Mouse (Mus musculus): Measurements from ENCODE around the gene Fsd2.

DNA sequence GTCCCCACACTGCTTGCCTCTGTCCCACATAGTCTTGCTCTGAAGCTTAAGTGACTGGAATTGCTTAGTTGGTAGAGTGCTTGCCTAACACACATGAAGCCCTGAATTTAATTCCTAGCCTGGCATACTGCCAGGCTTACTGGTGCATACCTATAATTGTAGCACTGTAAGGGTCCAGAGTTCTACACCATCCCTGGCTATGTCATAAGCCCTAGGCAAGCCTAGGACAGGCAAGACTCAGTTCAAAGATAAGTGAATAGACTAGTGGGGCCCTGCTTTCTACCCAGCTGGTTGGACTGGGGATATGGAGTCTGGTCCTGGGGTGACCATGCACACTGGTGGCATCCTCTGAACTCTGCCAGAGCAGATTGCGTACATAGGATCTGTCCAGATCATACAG lies 30.9 kb upstream of the Fsd2 start:
- TF ChIP-seq CTCF (IDR thresholded peaks at IDR 0.05 in 2 of 3, conservative IDR thresholded peaks at IDR 0.05 in 1 of 3; ENCODE audit: control insufficient read depth in 1 of 3, insufficient read depth in 1 of 3, low read depth in 2 of 3, low read length in 3 of 3, poor library complexity in 1 of 3, severe bottlenecking in 1 of 3): no peak
- TF ChIP-seq GATA1 (IDR thresholded peaks at IDR 0.05; ENCODE audit: low read depth, low read length): no peak
- no peak for TF ChIP-seq CHD2 (IDR thresholded peaks at IDR 0.05; ENCODE audit: low read length)
- TF ChIP-seq NRF1 (IDR thresholded peaks at IDR 0.05; ENCODE audit: insufficient read depth, low read depth, low read length, poor library complexity, severe bottlenecking): no peak
- no peak for TF ChIP-seq KAT2A (conservative IDR thresholded peaks at IDR 0.05; ENCODE audit: low read depth, low read length)
- TF ChIP-seq BHLHE40 (IDR thresholded peaks at IDR 0.05; ENCODE audit: borderline replicate concordance, low read depth, low read length): no peak
- no peak for TF ChIP-seq POLR2A (IDR thresholded peaks at IDR 0.05; ENCODE audit: control insufficient read depth in 1 of 2, insufficient read depth in 1 of 2, low read depth in 1 of 2, low read length in 2 of 2, poor library complexity in 1 of 2)

Data from MEL (cell line).